Mouse (Mus musculus) gastrocnemius, adult 18-20 months (tissue): ENCODE measurements around the gene Hspa1b. TPM values are rescaled to one million over a fixed set of nuclear protein-coding genes. Genes with fewer than 3 reads are reported as not detected.
"Not testable (repeated sequence)": the region's sequence is repeated elsewhere in the genome, so short reads cannot be mapped to it uniquely, and the experiment has no call there.

Experiments
- DNase-seq: peaks from one replicate; pipeline ENCODE4 v3.0.0; 2021; ENCODE audit warnings: low spot score
- long read RNA-seq, 2 experiments: library from polyadenylated mRNA; stranded (forward); transcript quantifications; one replicate each; pipeline ENCODE4 v2.0.0; 2021
- total RNA-seq, 2 experiments: library from RNA; stranded (reverse); gene quantifications; 2 replicates each; pipeline ENCODE4 v1.2.3; 2021

The Hspa1b gene
- total RNA-seq = 10 to 100 TPM; 11.4 to 94.8 TPM
- long read RNA-seq, experiment 1, transcript Hspa1b-201 (1 exons, 2,803 nt) = major isoform, 34 of 34 reads
- long read RNA-seq, experiment 1, partial matches to known transcripts = 0 of 34 reads
- long read RNA-seq, experiment 1, other reads (novel, unspliced or antisense) = 0 of 34 reads
- long read RNA-seq, experiment 2, partial matches to known transcripts = 0 of 4 reads
- long read RNA-seq, experiment 2, other reads (novel, unspliced or antisense) = 0 of 4 reads

- peak; percentile 88 for DNase-seq
Observed at GRCm38 (mm10) chr17:34959130-34959778, at the start of gene Hspa1b. Gene Hspa1b (minus strand): TSS chr17:34959238.

DNA sequence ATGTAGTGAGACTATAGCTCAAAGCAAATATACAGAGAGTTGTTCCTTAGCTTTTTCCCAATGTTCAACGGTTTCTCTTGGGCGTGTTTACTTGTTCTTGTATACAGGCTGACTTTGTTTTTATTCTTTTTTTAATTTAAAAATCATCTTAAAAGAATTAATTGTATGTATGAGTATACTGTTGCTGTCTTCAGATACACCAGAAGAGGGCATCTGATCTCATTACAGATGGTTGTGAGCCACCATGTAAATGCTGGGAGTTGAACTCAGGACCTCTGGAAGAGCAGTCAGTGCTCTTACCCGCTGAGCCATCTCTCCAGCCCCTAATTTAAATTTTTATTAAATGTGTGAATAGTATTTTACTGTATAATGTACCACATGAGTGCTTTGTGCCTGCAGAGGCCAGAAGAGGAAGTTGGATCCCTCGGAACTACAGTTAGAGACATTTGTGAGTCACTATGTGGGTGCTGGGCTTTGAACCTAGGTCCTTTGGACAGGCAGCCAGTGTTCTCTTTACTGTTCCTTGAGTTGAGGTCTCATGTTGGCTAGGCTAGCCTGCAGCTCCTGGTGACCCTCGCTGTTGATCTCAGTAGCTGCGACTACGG lies 48.5 kb upstream of the Hspa1b start:
- no peak for DNase-seq

- not testable (repeated sequence) for DNase-seq
Observed at GRCm38 (mm10) chr17:35005902-35006301, 46.9 kb upstream of the Hspa1b start.

- no peak for DNase-seq
Observed at GRCm38 (mm10) chr17:35005158-35005557, 46.1 kb upstream of the Hspa1b start.

GRCm38 (mm10) chr17:35004075-35004717 lies 45.2 kb upstream of the Hspa1b start:
- no peak for DNase-seq

DNA sequence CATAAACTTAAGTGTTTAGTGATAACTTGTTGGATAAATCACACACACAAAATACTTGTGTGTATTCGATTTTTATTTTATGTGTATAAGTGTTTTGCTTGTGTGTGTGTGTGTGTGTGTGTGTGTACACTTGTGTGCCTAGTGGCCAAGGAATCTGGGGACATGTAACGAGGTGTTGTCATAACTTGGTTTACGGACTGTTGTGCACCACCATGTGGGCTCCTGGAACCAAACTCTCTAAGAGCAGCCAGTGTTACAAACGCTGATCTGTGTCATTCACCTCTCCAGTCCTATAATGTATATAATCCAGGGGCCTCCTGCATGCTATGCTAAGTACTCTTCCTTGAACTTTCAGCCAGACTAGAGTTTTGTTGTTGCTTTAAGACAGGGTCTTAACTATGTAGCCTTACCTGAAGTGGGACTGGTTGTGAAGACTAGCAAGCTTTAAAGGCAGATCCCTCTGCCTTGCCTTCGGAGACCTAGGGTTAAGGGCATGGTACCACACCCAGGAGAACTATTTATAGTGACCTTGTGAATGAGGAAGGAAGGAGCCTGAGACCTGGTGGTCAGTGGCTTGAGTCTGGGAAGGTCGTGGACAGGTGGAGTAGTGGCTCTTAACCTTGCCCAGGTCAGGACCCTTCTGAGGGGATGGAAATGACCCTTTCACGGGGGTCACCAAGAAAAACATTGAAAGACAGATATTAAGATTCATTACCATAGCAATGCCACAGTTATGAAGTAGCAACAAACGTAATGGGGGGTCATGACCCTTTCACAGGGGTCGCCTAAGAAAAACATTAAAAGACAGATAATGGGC lies 44.2 kb upstream of the Hspa1b start:
- no peak for DNase-seq

- DNase-seq = no peak
Observed at GRCm38 (mm10) chr17:35002153-35002865, 43.3 kb upstream of the Hspa1b start.

GRCm38 (mm10) chr17:35001452-35002152 lies 42.6 kb upstream of the Hspa1b start:
- no peak for DNase-seq

DNA sequence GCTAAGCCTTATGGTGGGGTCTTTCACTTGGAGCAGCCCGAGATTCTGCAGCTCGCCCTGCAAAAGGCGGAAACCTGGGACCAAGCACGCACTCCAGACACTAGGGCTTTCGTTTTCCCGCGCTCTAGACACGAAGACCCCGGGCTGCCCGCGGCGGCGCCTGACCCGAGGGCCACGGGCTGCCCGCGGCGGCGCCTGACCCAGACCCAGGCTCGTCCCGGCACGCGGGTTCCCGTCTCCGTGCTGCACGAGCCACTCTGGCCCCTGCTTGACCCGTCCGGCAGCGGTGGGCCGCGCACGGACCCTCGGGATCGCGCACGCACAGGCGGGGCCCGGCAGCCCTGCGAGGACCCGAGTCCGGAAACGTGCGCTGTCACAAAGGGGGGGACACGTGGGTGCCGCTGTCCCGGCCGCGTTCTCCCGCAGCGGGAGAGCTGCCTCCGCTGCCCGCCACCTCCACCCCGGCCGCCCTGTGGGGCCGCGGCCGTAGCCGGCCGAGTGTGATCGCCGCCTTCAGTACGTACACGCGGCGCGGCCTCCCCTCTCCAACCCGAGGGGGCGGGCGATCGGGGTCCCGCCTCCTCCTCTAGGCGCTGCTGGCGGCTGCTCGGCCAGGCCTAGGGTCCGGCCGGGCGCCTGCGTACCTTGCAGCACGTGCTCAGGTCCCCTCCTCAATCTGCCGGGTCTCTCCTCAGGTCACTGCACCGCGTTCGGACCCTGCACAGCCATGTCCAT lies 41.8 kb upstream of the Hspa1b start, which contains the start of gene Vars:
Gene Vars, plus strand, starts transcription at position 271 of the 735 bp plus-strand sequence.
- peak; percentile 83 for DNase-seq

GRCm38 (mm10) chr17:34999871-35000716 lies 41.1 kb upstream of the Hspa1b start:
- DNase-seq = not testable (repeated sequence)

- no peak for DNase-seq
Observed at GRCm38 (mm10) chr17:34998526-34999430, 39.7 kb upstream of the Hspa1b start.

DNA sequence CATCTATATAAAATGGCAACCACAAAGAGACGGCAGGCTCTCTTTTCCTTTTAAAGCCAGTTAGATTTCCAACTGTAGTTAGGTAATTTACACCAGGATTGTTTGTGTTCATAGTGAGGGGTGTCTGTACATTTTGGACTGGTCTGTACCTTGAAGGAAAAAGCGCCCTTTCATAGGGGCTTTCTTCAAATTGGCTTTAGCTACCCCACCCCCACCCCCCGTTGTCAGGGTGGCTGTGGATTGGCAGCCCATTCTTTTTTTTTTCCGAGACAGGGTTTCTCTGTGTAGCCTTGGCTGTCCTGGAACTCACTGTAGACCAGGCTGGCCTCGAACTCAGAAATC lies 38.1 kb upstream of the Hspa1b start:
- no peak for DNase-seq

- DNase-seq = no peak
Observed at GRCm38 (mm10) chr17:34996411-34997141, 37.5 kb upstream of the Hspa1b start.

DNA sequence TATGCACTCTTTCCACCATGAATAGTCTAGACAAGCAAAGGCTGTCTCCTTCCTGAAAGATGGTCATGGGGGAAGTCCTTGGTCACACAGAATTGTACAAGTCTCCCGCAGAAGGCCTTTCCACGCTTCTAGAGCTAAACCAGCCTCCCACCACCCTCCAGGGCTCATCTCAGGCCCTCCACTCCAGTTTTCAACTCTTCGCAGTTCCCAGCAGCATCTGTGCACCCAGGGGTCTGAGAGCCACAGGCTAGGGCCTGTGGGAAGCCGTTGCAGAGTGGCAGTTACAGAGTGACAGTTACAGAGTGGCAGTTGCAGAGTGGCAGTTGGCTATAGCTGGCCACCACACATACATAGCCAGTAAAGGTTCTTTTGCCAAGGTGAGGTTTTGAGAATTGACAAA lies 36.9 kb upstream of the Hspa1b start:
- DNase-seq = not testable (repeated sequence)

DNA sequence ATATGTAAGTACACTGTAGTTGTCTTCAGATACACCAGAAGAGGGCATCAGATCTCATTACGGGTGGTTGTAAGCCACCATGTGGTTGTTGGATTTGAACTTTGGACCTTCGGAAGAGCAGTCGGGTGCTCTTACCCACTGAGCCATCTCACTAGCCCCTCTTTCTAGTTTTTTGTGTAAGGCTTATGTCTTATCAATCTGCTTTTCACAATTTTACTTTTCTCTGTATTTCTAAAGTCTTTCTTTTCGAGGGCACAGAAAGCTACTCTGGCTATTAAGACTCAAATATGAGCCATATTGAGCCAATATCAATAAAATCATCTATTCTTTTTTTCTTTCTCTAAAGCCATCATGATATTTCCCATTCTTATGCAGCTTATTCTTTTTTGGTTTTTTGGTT lies 36.2 kb upstream of the Hspa1b start:
- not testable (repeated sequence) for DNase-seq

- no peak for DNase-seq
Observed at GRCm38 (mm10) chr17:34994751-34995150, 35.7 kb upstream of the Hspa1b start.

DNA sequence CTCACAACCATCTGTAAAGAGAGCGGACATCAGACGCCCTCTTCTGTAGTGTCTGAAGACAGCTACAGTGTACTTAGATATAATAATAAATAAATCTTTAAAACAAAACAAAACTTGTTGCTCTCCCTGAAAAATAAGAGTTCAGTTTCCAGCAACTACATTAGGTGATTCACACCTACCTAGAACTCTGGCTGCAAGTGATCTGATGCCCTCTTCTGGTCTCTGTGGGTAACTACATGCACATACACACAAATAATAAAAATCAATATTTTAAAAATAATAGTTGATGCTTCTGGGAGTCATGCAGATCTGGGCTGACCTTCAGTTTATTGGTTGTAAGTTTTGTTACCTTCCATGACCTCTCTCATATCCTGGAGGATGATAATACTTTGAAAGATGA lies 25.2 kb upstream of the Hspa1b start:
- no peak for DNase-seq
